Mouse (Mus musculus) forebrain, embryonic 14.5 days (tissue): ENCODE measurements at regions not wholly inside any gene's neighbourhood (a gene's known extent, or its start where the extent isn't known, plus 50 kb on each side); places are given as distances from the start of the nearest gene placed in this dataset.
"Not testable (repeated sequence)": the region's sequence is repeated elsewhere in the genome, so short reads cannot be mapped to it uniquely, and the experiment has no call there.

Experiments
- ATAC-seq: fragments of 200-750 bp; cut with Nextera tagmentation; 2 replicates; pipeline ENCODE4 v1.8.0; 2017; ENCODE audit warnings: mild to moderate bottlenecking, moderate library complexity
- DNase-seq: peaks from one replicate; pipeline ENCODE4 v3.0.0-alpha.2; 2015; ENCODE audit warnings: low spot score
- H3K27ac ChIP-seq: fragments of 300-500 bp; sonication (generic); 2 replicates; pipeline ENCODE4 v1.5.1; 2014; ENCODE audit warnings: low read depth, mild to moderate bottlenecking, control low read depth, low read length, moderate library complexity
- H3K27me3 ChIP-seq: fragments of 300-500 bp; sonication (generic); replicated peaks from 2 replicates; pipeline ENCODE4 v1.6.1; 2014; ENCODE audit warnings: low read length, control low read depth, mixed read lengths; ENCODE audit not compliant: control insufficient read depth, insufficient read depth
- H3K36me3 ChIP-seq: fragments of 300-500 bp; sonication (generic); 2 replicates; pipeline ENCODE4 v1.6.1; 2014; ENCODE audit warnings: low read length, control low read depth; ENCODE audit not compliant: control insufficient read depth, insufficient read depth
- H3K4me1 ChIP-seq: fragments of 300-500 bp; sonication (generic); 2 replicates; pipeline ENCODE4 v1.6.1; 2014; ENCODE audit warnings: antibody characterized with exemption, low read length, control low read depth; ENCODE audit not compliant: control insufficient read depth, insufficient read depth
- H3K4me2 ChIP-seq: fragments of 300-500 bp; sonication (generic); 2 replicates; pipeline ENCODE4 v1.6.1; 2014; ENCODE audit warnings: mild to moderate bottlenecking, control low read depth, low read length
- H3K4me3 ChIP-seq: fragments of 300-500 bp; sonication (generic); 2 replicates; pipeline ENCODE4 v1.5.1; 2014; ENCODE audit warnings: low read depth, low read length, control low read depth
- H3K9ac ChIP-seq: fragments of 300-500 bp; sonication (generic); 2 replicates; pipeline ENCODE4 v1.6.1; 2014; ENCODE audit warnings: mild to moderate bottlenecking, low read length, control low read depth, moderate library complexity
- H3K9me3 ChIP-seq: fragments of 300-500 bp; sonication (generic); replicated peaks from 2 replicates; pipeline ENCODE4 v1.6.1; 2016; ENCODE audit warnings: low read length, control low read depth, mixed read lengths; ENCODE audit not compliant: control insufficient read depth
- WGBS: fragments of 180-500 bp; shearing (Covaris S2); extraction: QIAGEN DNeasy Blood & Tissue Kit; methylation state at CpG from one replicate; pipeline ENCODE4 v1.1.7; 2014; 5-methylcytosine and 5-hydroxymethylcytosine counted together

DNA sequence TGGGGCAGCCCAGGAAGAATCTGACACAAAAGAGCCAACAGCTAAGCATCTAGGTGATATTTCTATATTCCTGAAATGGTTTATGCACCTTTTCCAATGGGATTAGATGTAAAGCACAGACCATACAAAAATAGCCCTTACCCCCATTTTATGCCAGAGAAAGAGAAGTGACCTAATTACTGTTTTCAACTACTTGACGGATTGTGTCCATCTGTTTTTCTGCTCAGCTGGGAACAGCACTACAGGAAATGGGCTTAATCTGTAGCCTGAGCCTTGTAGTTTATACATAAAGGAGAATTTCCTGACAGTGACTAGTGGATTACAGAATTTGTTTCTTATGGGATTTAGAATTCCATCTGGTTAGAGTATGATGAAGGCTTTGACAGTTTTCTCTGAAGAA lies 371.0 kb upstream of the Slc39a10 start:
- no peaks in the 10 kb centered on the region for H3K4me1 ChIP-seq
- H3K4me2 ChIP-seq: no peak overlapping the region
- H3K9me3 ChIP-seq: no peaks in the 10 kb centered on the region
- H3K27me3 ChIP-seq: no peaks in the 10 kb centered on the region
- H3K9ac ChIP-seq: no peak overlapping the region
- DNase-seq (no peak), ATAC-seq (0 out of 2 replicates have a peak, but pooled peaks have one; percentile 2)
- H3K4me3 ChIP-seq: no peak overlapping the region
- no peaks in the 10 kb centered on the region for H3K36me3 ChIP-seq
- no peak overlapping the region for H3K27ac ChIP-seq
- 71% methylated on average over 1 of the region's 1 CpGs for WGBS

DNA sequence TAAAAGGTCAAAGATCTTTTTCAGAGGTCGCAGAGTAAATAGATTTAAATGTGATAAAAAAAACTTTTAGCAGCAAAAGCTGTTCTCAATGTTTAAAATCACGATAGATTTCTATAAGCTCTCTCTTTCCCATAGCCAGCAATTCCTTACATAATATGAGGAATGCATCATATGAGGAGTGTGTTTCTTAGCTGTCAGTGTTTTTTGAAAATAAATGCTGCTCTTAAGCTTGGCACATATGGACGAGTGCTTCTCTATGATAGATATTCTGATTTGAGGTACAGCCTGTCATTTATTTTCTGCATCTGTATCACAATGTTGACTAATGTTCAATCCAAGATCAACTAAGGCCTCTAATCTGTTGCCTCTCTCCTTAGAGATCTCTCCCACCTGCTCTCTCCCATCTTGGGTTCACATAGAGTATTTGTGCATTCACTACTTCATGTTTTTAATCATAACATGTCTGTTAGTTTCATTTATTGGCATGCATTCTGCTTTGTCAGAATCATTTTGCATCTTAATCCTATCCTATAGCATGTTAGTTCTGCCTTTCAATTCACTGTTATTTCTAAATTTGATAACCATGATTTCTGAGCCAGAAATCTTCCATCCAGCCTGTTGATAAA lies 369.0 kb upstream of the Slc39a10 start:
- ATAC-seq: no peak

DNA sequence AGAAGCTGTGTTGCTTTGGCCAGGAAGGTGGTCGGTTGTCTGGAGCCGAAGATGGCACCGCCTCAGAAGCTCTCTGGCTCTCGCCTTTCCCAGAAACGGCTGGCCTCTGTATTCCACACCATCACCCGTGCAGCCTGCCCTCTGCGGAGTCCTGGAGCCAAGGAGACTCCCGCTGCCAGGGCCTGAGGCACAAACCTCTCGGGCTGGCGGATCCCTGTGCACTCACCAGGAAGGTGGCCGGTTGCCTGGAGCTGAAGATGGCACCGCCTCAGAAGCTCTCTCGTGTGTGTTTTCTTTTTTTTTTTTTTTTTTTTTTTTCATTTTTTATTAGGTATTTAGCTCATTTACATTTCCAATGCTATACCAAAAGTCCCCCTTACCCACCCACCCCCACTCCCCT lies 358.1 kb upstream of the Slc39a10 start:
- 86% methylated on average over 13 of the region's 13 CpGs for WGBS
- not testable (repeated sequence) for H3K9me3 ChIP-seq

More for the DNA sequence above, 369.0 kb upstream of the Slc39a10 start:
- 85% methylated on average over 3 of the region's 3 CpGs for WGBS
- no peaks in the 10 kb centered on the region for H3K4me1 ChIP-seq
- no peak overlapping the region for H3K4me3 ChIP-seq
- peak; percentile 34 for DNase-seq
- H3K27me3 ChIP-seq: no peaks in the 10 kb centered on the region
- H3K27ac ChIP-seq: no peak overlapping the region
- H3K9ac ChIP-seq: no peak overlapping the region
- no peaks in the 10 kb centered on the region for H3K36me3 ChIP-seq
- H3K4me2 ChIP-seq: no peak overlapping the region
- H3K9me3 ChIP-seq: no peaks in the 10 kb centered on the region

DNA sequence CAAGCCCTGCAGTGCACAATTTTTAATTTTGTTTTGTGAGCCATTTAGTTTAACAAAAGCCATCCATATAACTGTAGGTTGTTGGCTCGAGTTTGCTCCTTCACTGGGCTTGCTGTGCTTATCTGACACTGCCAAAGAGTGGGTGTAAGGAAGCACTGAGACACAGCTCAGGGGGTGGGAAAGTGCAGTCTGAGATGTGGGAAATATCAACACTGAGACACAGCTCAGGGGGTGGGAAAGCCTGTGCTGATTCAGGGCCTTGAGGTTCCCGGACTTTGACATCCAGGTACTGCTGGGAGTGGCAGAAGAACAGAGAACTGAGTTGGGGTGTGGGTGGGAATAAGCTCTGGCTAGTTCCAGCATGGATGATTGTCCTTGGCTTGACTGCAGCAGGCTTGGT lies 324.4 kb upstream of the Slc39a10 start:
- Histone ChIP-seq H3K27me3 (no peaks in the 10 kb centered on the region), H3K9me3 (no peaks in the 10 kb centered on the region), H3K27ac (no peak overlapping the region), H3K36me3 (no peaks in the 10 kb centered on the region), H3K4me2 (no peak overlapping the region), H3K4me1 (no peaks in the 10 kb centered on the region), H3K9ac (no peak overlapping the region), H3K4me3 (no peak overlapping the region)
- ATAC-seq: no peak
- 76% methylated on average over 2 of the region's 2 CpGs for WGBS
- no peak for DNase-seq

More for the DNA sequence above, 358.1 kb upstream of the Slc39a10 start:
- ATAC-seq, H3K4me3 ChIP-seq, DNase-seq, H3K4me2 ChIP-seq, H3K36me3 ChIP-seq, H3K27ac ChIP-seq, H3K4me1 ChIP-seq, H3K27me3 ChIP-seq, H3K9ac ChIP-seq: not testable (repeated sequence)

DNA sequence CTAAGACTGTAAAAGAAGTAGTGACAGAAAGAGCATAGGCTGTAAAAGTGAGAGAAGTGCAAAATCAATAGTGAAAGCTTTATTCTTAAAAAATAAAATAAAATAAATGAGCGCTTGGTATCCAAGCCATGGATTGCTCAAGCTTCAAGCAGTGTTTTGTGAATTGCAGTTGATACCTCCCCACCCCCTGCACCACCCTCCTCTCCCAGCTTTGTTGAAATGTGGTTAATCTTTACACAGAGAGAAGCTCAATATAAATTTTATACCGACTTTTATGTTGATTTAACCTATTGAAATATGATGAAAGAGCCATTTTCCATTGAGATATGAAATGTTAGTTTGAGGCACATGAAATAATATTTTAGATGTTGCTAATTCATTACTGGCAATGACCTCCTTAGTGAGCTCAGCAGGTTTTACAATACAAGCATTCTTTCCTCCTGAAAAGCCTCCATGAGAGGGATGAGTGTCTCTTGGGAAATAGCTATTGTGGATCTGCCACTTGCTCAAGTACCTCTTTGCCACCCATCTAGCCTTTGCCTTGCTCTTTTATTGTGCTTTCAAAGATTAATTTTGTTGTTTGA lies 323.9 kb upstream of the Slc39a10 start:
- no peak overlapping the region for H3K27ac ChIP-seq
- no peak for DNase-seq
- no peaks in the 10 kb centered on the region for H3K4me1 ChIP-seq
- H3K9ac ChIP-seq: no peak overlapping the region
- H3K36me3 ChIP-seq: no peaks in the 10 kb centered on the region
- H3K4me3 ChIP-seq: no peak overlapping the region
- WGBS: 78% methylated on average over 2 of the region's 2 CpGs
- no peaks in the 10 kb centered on the region for H3K9me3 ChIP-seq
- no peaks in the 10 kb centered on the region for H3K27me3 ChIP-seq
- no peak for ATAC-seq
- H3K4me2 ChIP-seq: no peak overlapping the region

DNA sequence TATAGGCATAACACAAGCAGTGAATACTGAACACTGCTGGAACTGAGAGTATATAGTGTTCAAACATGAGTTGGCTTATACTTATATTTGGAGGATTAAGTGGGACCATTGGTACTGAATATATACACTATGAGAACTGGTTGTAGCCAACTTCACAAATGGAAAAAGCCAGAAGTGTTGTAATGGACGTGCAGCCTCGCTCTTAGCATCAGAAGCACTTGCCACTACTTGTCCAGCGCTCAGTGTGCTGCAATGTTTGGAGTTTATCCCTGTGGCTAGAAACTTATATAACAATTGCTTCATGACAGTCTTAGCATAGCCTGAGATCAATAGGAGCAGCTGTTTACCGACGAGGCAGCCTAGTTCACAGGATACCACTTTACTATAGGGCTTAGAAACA lies 320.8 kb upstream of the Slc39a10 start:
- Histone ChIP-seq H3K27me3 (no peaks in the 10 kb centered on the region), H3K9ac (no peak overlapping the region), H3K9me3 (no peaks in the 10 kb centered on the region), H3K4me3 (no peak overlapping the region), H3K36me3 (no peaks in the 10 kb centered on the region), H3K4me2 (no peak overlapping the region), H3K27ac (no peak overlapping the region), H3K4me1 (no peaks in the 10 kb centered on the region)
- ATAC-seq: no peak
- whole genome bisulfite sequencing: 90% methylated on average over 5 of the region's 5 CpGs
- DNase-seq: no peak

DNA sequence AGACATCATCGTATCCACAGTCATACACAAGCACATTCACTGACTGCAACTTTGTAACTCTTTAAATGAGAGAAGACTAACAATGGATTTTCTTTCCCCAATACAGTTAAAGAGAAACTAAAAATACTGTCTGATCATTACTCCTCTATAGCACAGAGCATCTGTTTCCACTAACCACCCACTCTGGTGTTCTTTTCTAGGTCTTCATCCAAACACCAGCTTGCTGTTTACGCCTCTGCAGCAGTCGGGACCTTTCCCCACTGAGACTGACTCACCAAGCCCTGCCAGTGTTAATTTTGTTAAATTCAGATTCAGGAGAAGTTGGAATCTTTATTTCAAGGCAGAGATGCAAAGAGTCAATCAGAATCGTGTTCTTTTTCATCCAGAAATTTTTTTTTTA lies 300.3 kb upstream of the Slc39a10 start:
- Histone ChIP-seq H3K4me2 (no peak overlapping the region), H3K27ac (no peak overlapping the region), H3K4me1 (no peaks in the 10 kb centered on the region), H3K36me3 (no peaks in the 10 kb centered on the region), H3K9me3 (no peaks in the 10 kb centered on the region), H3K4me3 (no peak overlapping the region), H3K9ac (no peak overlapping the region), H3K27me3 (no peaks in the 10 kb centered on the region)
- DNase-seq (no peak), ATAC-seq (no peak)
- WGBS: 90% methylated on average over 4 of the region's 4 CpGs

DNA sequence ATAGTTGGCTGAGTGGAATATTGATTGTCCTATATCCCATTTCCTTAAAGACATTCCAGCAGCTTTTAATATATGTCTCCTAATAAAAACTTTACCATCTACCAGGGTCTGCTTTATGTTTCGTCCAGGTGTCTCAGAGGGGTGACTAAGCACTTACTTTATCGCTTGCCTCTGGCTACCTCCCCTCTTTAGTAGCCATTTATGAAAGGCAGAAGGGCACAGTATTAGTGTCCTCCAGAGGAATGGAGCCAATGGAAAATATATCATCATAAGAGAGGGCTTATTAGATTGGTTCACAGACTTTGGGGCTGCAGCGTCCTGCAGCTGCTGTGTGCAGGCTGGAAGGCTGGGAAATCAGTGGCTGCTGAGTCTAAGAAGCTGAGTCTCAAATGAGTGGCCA lies 271.8 kb upstream of the Slc39a10 start:
- ATAC-seq (peak; percentile 18; the same call in 1 of the 2 replicates), DNase-seq (peak; percentile 8)
- no peak overlapping the region for H3K9ac ChIP-seq
- H3K4me1 ChIP-seq: peaks cover 4% of the 10 kb centered on the region; the same call in 1 of the 2 replicates
- no peaks in the 10 kb centered on the region for H3K27me3 ChIP-seq
- no peak overlapping the region for H3K27ac ChIP-seq
- 46% methylated on average over 3 of the region's 3 CpGs for WGBS
- H3K4me3 ChIP-seq: no peak overlapping the region
- no peak overlapping the region for H3K4me2 ChIP-seq
- no peaks in the 10 kb centered on the region for H3K36me3 ChIP-seq
- no peaks in the 10 kb centered on the region for H3K9me3 ChIP-seq

DNA sequence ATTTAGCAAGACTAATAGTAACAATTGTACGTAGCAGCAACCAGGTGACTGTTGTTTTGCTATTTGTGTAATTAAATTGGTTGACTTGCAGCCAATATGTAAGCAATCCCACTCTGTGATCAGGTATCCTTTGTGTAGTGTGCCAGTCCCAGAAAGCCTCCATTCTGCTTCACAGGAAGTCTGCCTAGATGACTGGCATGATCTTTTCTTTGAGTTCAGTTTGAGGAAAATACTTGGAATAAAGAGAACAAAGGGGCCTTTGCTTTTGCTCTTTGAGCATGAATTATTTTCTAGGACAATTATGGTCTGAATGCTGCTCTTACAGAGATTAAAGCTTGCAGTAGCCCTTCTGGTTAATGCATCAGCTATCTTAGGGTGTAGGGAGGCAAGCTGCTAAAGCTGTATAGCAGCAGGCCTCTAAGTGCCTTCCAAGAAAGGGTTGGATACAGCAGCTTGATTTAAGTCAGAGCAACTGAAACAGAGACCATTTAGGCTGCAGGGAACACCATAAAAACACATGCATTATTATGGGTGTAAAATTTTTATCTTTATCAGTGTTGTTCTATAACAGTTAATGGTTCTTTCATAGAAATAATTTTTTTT lies 271.3 kb upstream of the Slc39a10 start:
- ATAC-seq (peak; percentile 95), DNase-seq (peak; percentile 86)
- Histone ChIP-seq H3K27ac (no peak overlapping the region), H3K4me1 (peaks cover 4% of the 10 kb centered on the region; the same call in 1 of the 2 replicates), H3K27me3 (no peaks in the 10 kb centered on the region), H3K36me3 (no peaks in the 10 kb centered on the region), H3K4me3 (no peak overlapping the region), H3K9me3 (no peaks in the 10 kb centered on the region), H3K4me2 (no peak overlapping the region), H3K9ac (no peak overlapping the region)
- 5% methylated on average over 1 of the region's 1 CpGs for WGBS
